Mouse (Mus musculus): ENCODE results near the gene Gm45808.
A peak's percentile ranks its signal among the peaks of the same experiment; 100 is the strongest.
"Not testable (repeated sequence)": the region's sequence is repeated elsewhere in the genome, so short reads cannot be mapped to it uniquely, and the experiment has no call there.

Gene Gm45808

GRCm38 (mm10) chr7:45509181-45509882, 22.7 kb upstream of the Gm45808 start:
- DNase-seq: no peak

DNA sequence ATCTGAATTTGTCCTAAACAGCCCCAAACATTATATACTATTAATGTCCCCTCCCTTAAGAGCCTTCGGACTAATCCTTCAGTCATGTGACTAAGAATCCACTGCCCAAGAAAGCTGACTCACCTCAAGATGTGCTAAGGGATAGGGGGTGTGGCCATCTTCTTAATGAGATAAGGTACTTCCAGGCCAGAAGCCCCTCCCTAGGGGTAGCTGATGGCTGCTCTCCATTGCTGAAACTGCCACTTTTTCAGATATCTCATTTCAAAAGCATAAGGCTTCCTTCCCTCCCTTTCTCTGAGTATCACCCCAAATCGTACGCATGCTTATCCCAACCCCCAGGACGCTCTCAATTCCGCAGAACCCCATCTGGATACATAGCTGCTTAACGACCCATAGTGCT, 21.9 kb upstream of the Gm45808 start:
- no peak for DNase-seq

- no peak for DNase-seq
These were observed 21.0 kb upstream of the Gm45808 start for GRCm38 (mm10) chr7:45507583-45507982.

DNA sequence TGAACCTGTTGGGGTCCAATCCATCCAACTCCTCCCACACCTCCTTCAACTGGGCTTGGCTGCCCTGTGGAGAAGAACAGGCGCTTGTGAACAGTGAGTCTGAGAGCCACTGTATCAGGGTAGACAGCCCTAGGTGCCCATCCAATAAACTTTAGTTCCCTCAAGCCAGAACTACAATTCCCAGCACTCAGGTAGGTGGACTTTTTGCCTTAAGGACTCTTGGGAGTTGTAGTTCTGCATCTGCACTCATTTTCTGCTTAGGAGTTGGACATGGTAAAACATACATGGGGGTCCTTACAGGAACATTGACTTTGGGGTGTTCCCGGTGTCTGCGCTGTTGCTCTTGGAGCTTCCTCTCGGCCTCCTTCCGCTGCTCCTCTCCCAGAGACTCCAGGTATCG, 11.8 kb upstream of the Gm45808 start:
- DNase-seq: no peak

DNA sequence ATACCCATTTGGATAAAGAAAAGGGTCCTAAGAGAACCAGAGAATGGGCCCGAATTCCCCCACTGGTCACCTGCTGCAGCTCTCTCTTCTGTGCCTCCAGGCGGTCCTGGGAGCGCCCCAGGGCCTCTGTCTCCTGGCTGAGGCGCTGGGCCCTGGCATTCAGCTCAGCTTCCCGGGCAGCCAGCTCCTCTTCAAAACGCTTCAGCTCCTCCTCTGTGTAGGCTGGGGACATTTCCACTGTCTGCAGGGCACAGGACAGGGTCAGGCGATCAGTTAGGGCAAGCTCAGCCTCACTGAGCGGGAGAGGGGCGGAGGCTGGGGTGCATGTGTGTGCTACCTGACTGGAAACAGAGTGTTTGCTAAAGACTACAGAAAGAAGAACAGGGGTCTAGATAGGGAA, 7.9 kb upstream of the Gm45808 start:
- DNase-seq: no peak

DNA sequence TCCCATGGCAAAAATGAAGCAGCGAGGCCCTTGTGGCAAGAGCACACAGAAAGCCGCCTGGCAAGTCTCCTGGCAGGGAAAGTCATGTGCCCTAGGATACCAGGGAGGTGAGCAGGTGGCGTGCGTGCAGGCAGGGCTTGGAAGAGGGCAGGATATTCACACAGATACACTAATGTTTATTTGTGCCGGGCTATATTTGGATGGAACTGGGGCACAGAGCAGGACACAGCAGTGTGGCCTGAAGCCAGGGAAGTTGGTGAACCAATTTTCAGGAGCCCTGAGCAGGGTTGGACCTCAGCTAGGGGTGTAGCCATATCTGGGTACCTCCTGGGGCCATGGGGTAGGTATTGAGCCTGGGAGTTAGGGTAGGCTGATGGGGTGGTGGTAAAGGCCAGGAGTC, 6.3 kb upstream of the Gm45808 start:
- peak; percentile 91 for DNase-seq

GRCm38 (mm10) chr7:45492225-45492844, 5.7 kb upstream of the Gm45808 start:
- no peak for DNase-seq

DNA sequence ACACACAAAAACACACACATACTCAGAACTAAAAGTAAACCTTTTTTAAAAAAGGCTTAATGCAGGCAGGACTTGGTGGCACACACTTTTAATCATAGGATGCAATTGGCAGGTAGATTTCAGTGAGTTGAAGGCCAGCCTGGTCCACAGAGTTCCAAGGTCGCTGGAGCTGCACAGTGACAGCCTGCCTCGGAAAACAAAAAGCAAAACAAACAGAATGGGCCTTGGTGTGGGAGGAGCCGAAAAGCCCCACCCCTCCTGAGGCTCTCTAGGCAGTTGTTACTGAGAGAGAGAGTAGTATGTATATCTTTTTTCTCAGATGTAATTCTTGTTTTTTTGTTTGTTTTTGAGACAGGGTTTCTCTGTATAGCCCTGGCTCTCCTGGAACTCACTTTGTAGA, 4.7 kb upstream of the Gm45808 start:
- no peak for DNase-seq

- DNase-seq: no peak
These were observed 4.2 kb upstream of the Gm45808 start for GRCm38 (mm10) chr7:45490822-45491221.

- DNase-seq: no peak
These were observed 3.0 kb upstream of the Gm45808 start for GRCm38 (mm10) chr7:45489578-45489977.

GRCm38 (mm10) chr7:45488293-45489204, 1.9 kb upstream of the Gm45808 start, which contains the start of gene Dhdh:
Dhdh (minus strand) TSS chr7:45488805.
- peak; percentile 79 for DNase-seq

GRCm38 (mm10) chr7:45487861-45488292, 1.3 kb upstream of the Gm45808 start:
- DNase-seq: no peak

DNA sequence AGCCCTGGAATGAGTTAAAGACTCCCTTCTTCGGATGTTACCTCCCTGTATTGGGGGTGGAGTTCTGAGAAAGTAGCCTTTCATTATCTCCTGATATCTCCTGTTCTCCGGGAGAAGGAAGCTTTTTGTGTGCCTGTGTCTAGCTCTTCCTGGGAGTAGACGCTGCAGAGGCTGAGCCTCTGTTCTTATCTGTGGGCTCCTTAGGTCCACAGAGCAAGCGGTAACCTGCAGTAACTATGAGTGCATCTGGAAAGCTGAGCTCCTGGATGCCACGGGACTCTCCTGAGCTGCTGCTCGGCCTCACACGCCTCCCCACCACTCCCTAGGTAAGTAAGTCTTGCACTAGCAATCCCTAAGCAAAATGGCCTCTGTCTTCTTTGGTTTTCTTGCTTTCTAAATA, 453 bp downstream of the Gm45808 start:
- DNase-seq: no peak

DNA sequence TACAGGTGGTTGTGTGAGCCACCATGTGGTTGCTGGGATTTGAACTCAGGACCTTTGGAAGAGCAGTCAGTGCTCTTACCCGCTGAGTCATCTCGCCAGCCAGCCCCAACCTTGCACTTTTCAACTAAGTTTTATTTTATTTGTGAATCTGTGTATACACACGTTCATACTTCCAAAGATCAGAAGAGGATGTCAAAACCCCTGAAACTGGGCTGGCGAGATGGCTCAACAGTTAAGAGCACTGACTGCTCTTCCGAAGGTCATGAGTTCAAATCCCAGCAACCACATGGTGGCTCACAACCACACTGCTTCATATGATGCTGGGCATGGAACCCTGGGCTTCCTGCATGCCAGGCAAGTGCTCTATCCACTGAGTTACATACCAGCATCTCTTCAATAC, 1.6 kb downstream of the Gm45808 start:
- DNase-seq: not testable (repeated sequence)

DNA sequence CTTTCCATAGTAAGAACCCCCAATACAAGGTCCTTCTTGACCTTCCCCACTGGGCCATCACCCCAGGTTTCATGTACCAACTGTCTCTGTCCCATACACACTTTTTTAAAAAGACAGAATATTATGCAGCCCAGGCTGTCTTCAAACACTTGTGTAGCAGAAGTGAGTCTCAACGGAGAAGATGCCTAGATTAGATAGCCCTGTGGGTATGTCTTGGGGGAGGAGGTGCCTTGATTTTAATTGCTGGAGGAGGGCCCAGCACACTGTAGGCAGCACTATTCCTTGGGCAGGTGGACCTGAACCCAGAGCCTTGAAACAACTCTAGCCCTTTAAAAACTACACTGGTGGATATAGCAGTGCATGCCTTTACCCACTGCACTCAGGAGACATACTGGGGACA, 4.4 kb downstream of the Gm45808 start:
- no peak for DNase-seq

DNA sequence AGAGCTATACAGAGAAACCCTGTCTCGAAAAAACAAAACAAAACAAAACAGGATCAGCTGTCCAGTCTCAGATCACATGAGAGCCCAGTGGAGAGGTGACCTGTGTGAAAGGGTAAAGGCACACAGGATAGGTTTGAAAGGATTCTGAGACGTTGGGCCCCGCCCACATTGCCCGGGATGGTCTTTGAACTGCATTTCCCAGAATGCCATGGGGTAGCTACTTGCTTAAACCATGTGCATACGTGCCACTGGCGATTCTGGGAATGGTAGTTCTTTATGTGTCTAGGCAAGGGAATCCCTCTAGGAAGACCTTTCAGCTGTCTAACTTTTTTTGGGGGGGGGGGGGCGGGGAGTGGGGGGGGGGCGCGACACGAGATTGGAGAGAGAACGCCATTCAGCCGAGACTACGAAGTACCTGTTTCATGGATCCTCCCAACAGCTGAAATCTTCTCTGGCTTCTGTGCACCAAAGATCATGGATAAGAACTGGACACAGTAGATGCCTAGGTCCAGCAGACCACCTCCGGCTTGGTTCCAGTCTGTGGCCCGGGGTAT, 5.2 kb downstream of the Gm45808 start, which contains the start of gene Tulp2:
Gene Tulp2 (plus strand): TSS at position 504 of the 554 bp plus-strand sequence.
- DNase-seq: peak; percentile 79

GRCm38 (mm10) chr7:45480310-45480709, 6.3 kb downstream of the Gm45808 start:
- not testable (repeated sequence) for DNase-seq

DNA sequence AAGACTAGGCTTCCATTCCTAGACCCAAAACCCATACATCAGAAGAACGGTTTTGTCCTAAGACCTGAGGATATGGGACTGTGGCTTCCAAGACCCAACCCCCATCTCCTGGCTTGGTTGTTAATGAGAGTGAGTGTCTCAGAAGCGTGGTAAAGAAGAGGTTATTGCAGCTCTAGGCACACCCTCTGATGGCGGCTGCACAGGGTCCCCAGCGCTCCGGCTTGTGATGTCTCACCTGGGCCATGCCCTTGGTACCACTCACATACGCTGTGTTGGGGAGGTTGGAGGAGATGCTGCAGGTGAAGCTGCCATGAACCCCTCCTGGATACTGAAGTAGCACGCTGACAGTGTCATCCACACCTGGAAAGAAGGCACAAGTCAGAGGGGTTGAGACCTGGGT, 7.8 kb downstream of the Gm45808 start:
- no peak for DNase-seq

DNA sequence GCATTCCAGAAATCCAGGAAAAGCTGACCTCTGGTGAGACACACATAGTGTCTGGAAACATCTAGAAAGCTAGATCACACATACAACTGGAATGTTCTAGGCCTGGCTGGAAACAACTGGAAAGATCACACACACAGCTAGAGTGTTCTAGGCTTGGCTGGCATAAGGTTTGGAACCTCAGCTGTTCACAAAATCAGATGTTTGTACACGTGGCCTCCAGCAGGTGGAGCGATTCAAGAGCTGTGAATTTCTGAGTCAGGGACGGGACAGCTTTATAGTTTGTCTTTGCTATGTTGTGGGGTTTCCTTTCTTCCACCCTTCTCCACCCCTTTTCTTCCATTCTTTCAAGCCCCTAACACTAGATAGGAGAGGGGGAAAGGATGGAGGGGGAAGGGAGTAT, 9.6 kb downstream of the Gm45808 start:
- peak; percentile 74 for DNase-seq

- DNase-seq: peak; percentile 25
These were observed 10.2 kb downstream of the Gm45808 start for GRCm38 (mm10) chr7:45476453-45476852.

DNA sequence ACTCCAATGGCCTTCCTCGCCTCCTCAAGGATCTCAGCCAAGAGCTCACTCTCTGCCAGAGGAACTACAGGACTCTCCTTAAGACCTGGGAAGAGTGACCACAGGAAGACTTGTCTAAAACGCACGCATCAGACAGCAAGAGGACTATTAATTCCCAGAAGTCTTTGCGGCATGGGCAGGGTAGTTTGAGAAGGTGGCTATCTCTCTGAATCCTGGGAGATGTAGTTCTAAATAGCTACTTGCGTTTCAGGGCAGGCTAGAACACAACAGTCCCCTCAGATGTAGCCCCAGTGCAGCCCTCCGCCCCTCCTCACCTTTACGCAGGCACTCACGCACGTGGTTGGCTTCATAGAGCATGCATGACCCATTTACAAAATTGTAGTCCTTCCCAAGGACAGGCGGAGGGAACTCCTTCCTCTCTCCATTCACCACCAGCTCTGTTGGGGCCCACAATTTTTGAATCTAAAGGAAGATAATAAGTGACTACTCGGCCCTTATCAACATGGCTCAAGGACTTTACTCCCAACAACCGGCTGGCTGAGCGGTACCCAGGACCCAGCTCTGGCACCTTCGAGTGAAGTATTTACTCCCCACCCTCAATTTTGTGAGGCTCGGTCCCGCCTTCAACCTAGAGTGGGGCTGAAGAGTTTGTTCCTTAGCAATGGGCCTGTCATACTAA, 11.2 kb downstream of the Gm45808 start:
- no peak for DNase-seq

- no peak for DNase-seq
These were observed 15.7 kb downstream of the Gm45808 start for GRCm38 (mm10) chr7:45470869-45471268.

Measured in cerebellum, adult 9-11 months (tissue).